Mouse (Mus musculus) granulocyte monocyte progenitor cell, adult 5-6 weeks (primary cell): ENCODE results near the gene Rnase1. TPM values are rescaled to one million over a fixed set of nuclear protein-coding genes. Genes with fewer than 3 reads are reported as not detected.

Experiments
- ATAC-seq: replicated peaks from 2 replicates; pipeline ENCODE4 v1.8.0; 2016; ENCODE audit warnings: mild to moderate bottlenecking, moderate TSS enrichment, inconsistent platforms; ENCODE audit not compliant: poor library complexity, severe bottlenecking
- total RNA-seq, 2 experiments: library from RNA; stranded (forward) in 1 of 2; stranded (reverse) in 1 of 2; fragments of 200-712, 200-1000 nt in 1 of 2; fragments of >200 nt in 1 of 2; fragmentation: Nextera tagmentation in 1 of 2; gene quantifications; 2 replicates each; pipeline ENCODE4 v1.2.3; 2014 to 2017

The Rnase1 gene
- total RNA-seq, 2 experiments from 2014 or later: not detected

- peak; percentile 54 for ATAC-seq
These were observed 50.7 kb downstream of the Rnase1 start for GRCm38 (mm10) chr14:51095736-51096524.

Other genes starting within 250 kb of the Rnase1 start
- 0.17 TPM in 1 of 2 replicates, not detected in the other for gene Klhl33, start 249.3 kb downstream of the Rnase1 start, total RNA-seq (2014; fragmentation: Nextera tagmentation)
- gene Klhl33, start 249.3 kb downstream of the Rnase1 start, total RNA-seq (2017): 0.10 and 0.73 TPM in 2 replicates
- 77.5 and 111 TPM in 2 replicates for gene Osgep, start 221.9 kb downstream of the Rnase1 start, total RNA-seq (2014; fragmentation: Nextera tagmentation)
- 110 and 118 TPM in 2 replicates for gene Osgep, start 221.9 kb downstream of the Rnase1 start, total RNA-seq (2017)
- gene Apex1, start 221.8 kb downstream of the Rnase1 start, total RNA-seq (2014; fragmentation: Nextera tagmentation): 214 and 260 TPM in 2 replicates
- gene Apex1, start 221.8 kb downstream of the Rnase1 start, total RNA-seq (2017): 202 and 229 TPM in 2 replicates
- gene Pip4p1, start 215.9 kb downstream of the Rnase1 start, total RNA-seq (2014; fragmentation: Nextera tagmentation): 48.4 and 72.7 TPM in 2 replicates
- gene Pip4p1, start 215.9 kb downstream of the Rnase1 start, total RNA-seq (2017): 20.9 and 25.0 TPM in 2 replicates
- 179 and 257 TPM in 2 replicates for gene Pnp, start 215.7 kb downstream of the Rnase1 start, total RNA-seq (2014; fragmentation: Nextera tagmentation)
- 252 and 259 TPM in 2 replicates for gene Pnp, start 215.7 kb downstream of the Rnase1 start, total RNA-seq (2017)
- gene Gm49342, start 202.3 kb downstream of the Rnase1 start, total RNA-seq (2014; fragmentation: Nextera tagmentation): not detected in 2 replicates
- 68.4 TPM in 1 of 2 replicates, not detected in the other for gene Gm49342, start 202.3 kb downstream of the Rnase1 start, total RNA-seq (2017)
- gene Pnp2, start 190.8 kb downstream of the Rnase1 start, total RNA-seq (2014; fragmentation: Nextera tagmentation): 5.4 and 16.2 TPM in 2 replicates
- gene Pnp2, start 190.8 kb downstream of the Rnase1 start, total RNA-seq (2017): 4.3 and 5.3 TPM in 2 replicates
- not detected in 2 replicates for gene Rnase10, start 139.0 kb downstream of the Rnase1 start, total RNA-seq (2014; fragmentation: Nextera tagmentation)
- gene Rnase10, start 139.0 kb downstream of the Rnase1 start, total RNA-seq (2017): 2.5 and 3.2 TPM in 2 replicates
- gene Rnase9, start 104.9 kb downstream of the Rnase1 start, total RNA-seq (2014; fragmentation: Nextera tagmentation): not detected in 2 replicates
- gene Rnase9, start 104.9 kb downstream of the Rnase1 start, total RNA-seq (2017): not detected in 2 replicates
- not detected in 2 replicates for gene Rnase11, start 96.6 kb downstream of the Rnase1 start, total RNA-seq (2014; fragmentation: Nextera tagmentation)
- gene Rnase11, start 96.6 kb downstream of the Rnase1 start, total RNA-seq (2017): not detected in 2 replicates
- gene Rnase12, start 89.1 kb downstream of the Rnase1 start, total RNA-seq (2014; fragmentation: Nextera tagmentation): 6.2 and 27.0 TPM in 2 replicates
- 11.0 and 12.6 TPM in 2 replicates for gene Rnase12, start 89.1 kb downstream of the Rnase1 start, total RNA-seq (2017)
- not detected in 2 replicates for gene Olfr750, start 72.3 kb downstream of the Rnase1 start, total RNA-seq (2014; fragmentation: Nextera tagmentation)
- gene Olfr750, start 72.3 kb downstream of the Rnase1 start, total RNA-seq (2017): not detected in 2 replicates
- 1.7 and 6.8 TPM in 2 replicates for gene Rnase4, start 55.7 kb downstream of the Rnase1 start, total RNA-seq (2014; fragmentation: Nextera tagmentation)
- gene Rnase4, start 55.7 kb downstream of the Rnase1 start, total RNA-seq (2017): 2.5 and 2.9 TPM in 2 replicates
- gene Ang, start 55.6 kb downstream of the Rnase1 start, total RNA-seq (2014; fragmentation: Nextera tagmentation): 0.45 TPM in 1 of 2 replicates, not detected in the other
- 1.4 and 1.8 TPM in 2 replicates for gene Ang, start 55.6 kb downstream of the Rnase1 start, total RNA-seq (2017)
- gene Eddm3b, start 32.4 kb downstream of the Rnase1 start, total RNA-seq (2014; fragmentation: Nextera tagmentation): not detected in 2 replicates
- gene Eddm3b, start 32.4 kb downstream of the Rnase1 start, total RNA-seq (2017): not detected in 2 replicates
- gene Rnase6, start 22.9 kb downstream of the Rnase1 start, total RNA-seq (2014; fragmentation: Nextera tagmentation): 1.2 and 6.1 TPM in 2 replicates
- gene Rnase6, start 22.9 kb downstream of the Rnase1 start, total RNA-seq (2017): 8.2 and 10.0 TPM in 2 replicates
- gene Rnase2b, start 15.5 kb upstream of the Rnase1 start, total RNA-seq (2014; fragmentation: Nextera tagmentation): not detected in 2 replicates
- not detected in 2 replicates for gene Rnase2b, start 15.5 kb upstream of the Rnase1 start, total RNA-seq (2017)
- not detected in 2 replicates for gene Ang2, start 52.4 kb upstream of the Rnase1 start, total RNA-seq (2014; fragmentation: Nextera tagmentation)
- not detected in 2 replicates for gene Ang2, start 52.4 kb upstream of the Rnase1 start, total RNA-seq (2017)
- not detected in 2 replicates for gene Ear14, start 56.6 kb upstream of the Rnase1 start, total RNA-seq (2014; fragmentation: Nextera tagmentation)
- gene Ear14, start 56.6 kb upstream of the Rnase1 start, total RNA-seq (2017): not detected in 2 replicates
- not detected in 2 replicates for gene Rnase2a, start 109.3 kb upstream of the Rnase1 start, total RNA-seq (2014; fragmentation: Nextera tagmentation)
- not detected in 2 replicates for gene Rnase2a, start 109.3 kb upstream of the Rnase1 start, total RNA-seq (2017)
- not detected in 2 replicates for gene Gm7247, start 215.0 kb upstream of the Rnase1 start, total RNA-seq (2014; fragmentation: Nextera tagmentation)
- not detected in 2 replicates for gene Gm7247, start 215.0 kb upstream of the Rnase1 start, total RNA-seq (2017)